Mouse (Mus musculus) bone marrow macrophage, adult 2 months (primary cell): ENCODE results near the gene Zp1.

Experiments
- CTCF ChIP-seq: IDR thresholded peaks from 2 replicates; pipeline ENCODE4 v1.5.1; 2012; ENCODE audit warnings: low read depth, mild to moderate bottlenecking, low read length, moderate library complexity
- POLR2A ChIP-seq: IDR thresholded peaks from 2 replicates; pipeline ENCODE4 v1.6.1; 2012; ENCODE audit warnings: mild to moderate bottlenecking, low read depth, low read length, borderline replicate concordance

DNA sequence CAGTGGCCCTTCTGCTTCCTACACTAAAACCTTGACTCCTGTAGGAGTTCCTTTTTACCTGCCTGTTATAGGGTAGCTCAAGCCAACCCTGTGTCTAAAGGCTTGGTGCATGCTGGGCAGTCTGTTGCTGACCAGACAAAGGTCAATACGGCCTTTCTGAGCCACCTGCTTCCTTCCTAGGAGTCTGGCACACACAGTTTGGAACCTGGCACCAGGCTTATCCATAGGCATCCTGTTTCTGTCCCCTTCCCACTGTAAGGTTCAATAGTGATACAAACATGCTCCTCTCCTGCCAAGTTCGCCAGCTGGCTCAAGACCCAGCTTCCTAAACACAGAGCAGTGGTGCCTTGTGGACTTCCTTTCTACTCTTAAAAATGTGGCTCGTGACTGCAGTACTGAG, 26.1 kb upstream of the Zp1 start:
- TF ChIP-seq CTCF (no peak), POLR2A (no peak)
